Mouse (Mus musculus) brain, embryonic 14.5 days (tissue): ENCODE data around the gene 1700018F24Rik.
"Not testable (repeated sequence)": the region's sequence is repeated elsewhere in the genome, so short reads cannot be mapped to it uniquely, and the experiment has no call there.

Experiments
- CTCF ChIP-seq: fragments of 200-500 bp; IDR thresholded peaks from 2 replicates; pipeline ENCODE4 v1.5.1; 2012; ENCODE audit warnings: inconsistent platforms, mild to moderate bottlenecking, moderate library complexity, borderline replicate concordance; ENCODE audit not compliant: insufficient read depth, insufficient read length; ENCODE audit errors: extremely low read depth
- POLR2A ChIP-seq: fragments of 200-500 bp; IDR thresholded peaks from 2 replicates; pipeline ENCODE4 v1.6.1; 2012; ENCODE audit warnings: mild to moderate bottlenecking, inconsistent platforms, borderline replicate concordance; ENCODE audit not compliant: poor library complexity, insufficient read depth, insufficient read length, severe bottlenecking; ENCODE audit errors: extremely low read depth

DNA sequence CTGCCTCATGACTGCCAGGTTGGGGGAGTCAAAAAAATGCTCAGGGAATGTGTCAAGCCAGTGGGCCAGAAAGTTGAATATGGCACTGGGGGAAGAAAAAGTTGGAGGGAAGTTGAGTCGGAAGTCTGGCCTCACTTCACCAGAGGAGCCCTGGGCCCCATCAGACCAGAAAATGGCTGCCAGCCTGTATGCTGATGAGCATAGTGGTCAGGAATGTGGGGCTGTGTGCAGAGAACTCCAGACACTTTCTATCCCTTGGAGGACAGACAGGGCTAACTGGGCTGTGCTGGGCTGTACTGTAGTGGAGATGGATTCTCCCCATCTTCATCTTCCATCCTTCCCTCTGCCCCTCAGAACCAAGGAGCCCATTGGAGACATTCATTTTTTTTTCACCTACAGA is 12.3 kb upstream of the 1700018F24Rik start:
- TF ChIP-seq CTCF, POLR2A: not testable (repeated sequence)
